Mouse (Mus musculus) frontal cortex, adult (tissue): Measurements from ENCODE around the gene Mgrn1.

Experiments
- ATAC-seq: cut with Nextera tagmentation; 2 replicates; pipeline ENCODE4 v1.9.2; 2017; ENCODE audit warnings: mild to moderate bottlenecking, moderate library complexity, mixed read lengths; ENCODE audit not compliant: low TSS enrichment

The Mgrn1 gene

GRCm38 (mm10) chr16:4885760-4886689, at the start of gene Mgrn1:
Gene Mgrn1, plus strand, starts transcription at chr16:4886249.
- ATAC-seq = peak; percentile 36

GRCm38 (mm10) chr16:4837631-4838030, 48.4 kb upstream of the Mgrn1 start:
- ATAC-seq = peak; percentile 65; the same call in 1 of the 2 replicates

GRCm38 (mm10) chr16:4839552-4839951, 46.5 kb upstream of the Mgrn1 start:
- ATAC-seq = peak; percentile 27; the same call in 1 of the 2 replicates

- no peak for ATAC-seq
Measured at GRCm38 (mm10) chr16:4840231-4840630, 45.8 kb upstream of the Mgrn1 start.

- ATAC-seq = no peak
Measured at GRCm38 (mm10) chr16:4847041-4847440, 39.0 kb upstream of the Mgrn1 start.

GRCm38 (mm10) chr16:4848090-4848489, 38.0 kb upstream of the Mgrn1 start:
- ATAC-seq = no peak

- no peak for ATAC-seq
Measured at GRCm38 (mm10) chr16:4850361-4850760, 35.7 kb upstream of the Mgrn1 start.

- ATAC-seq = no peak
Measured at GRCm38 (mm10) chr16:4850938-4851628, 35.0 kb upstream of the Mgrn1 start.

GRCm38 (mm10) chr16:4855046-4855650, 30.9 kb upstream of the Mgrn1 start:
- no peak for ATAC-seq

GRCm38 (mm10) chr16:4861392-4861791, 24.7 kb upstream of the Mgrn1 start:
- no peak for ATAC-seq

- ATAC-seq = peak; percentile 96
Measured at GRCm38 (mm10) chr16:4862863-4863483, 23.1 kb upstream of the Mgrn1 start.

- ATAC-seq = no peak
Measured at GRCm38 (mm10) chr16:4863742-4864141, 22.3 kb upstream of the Mgrn1 start.

GRCm38 (mm10) chr16:4866101-4866695, 19.9 kb upstream of the Mgrn1 start:
- ATAC-seq = no peak

GRCm38 (mm10) chr16:4870490-4870889, 15.6 kb upstream of the Mgrn1 start:
- no peak for ATAC-seq

GRCm38 (mm10) chr16:4871926-4872325, 14.1 kb upstream of the Mgrn1 start:
- ATAC-seq = no peak

- no peak for ATAC-seq
Measured at GRCm38 (mm10) chr16:4875198-4876032, 10.6 kb upstream of the Mgrn1 start.

GRCm38 (mm10) chr16:4876033-4876680, 9.9 kb upstream of the Mgrn1 start:
- ATAC-seq = no peak

GRCm38 (mm10) chr16:4877195-4877594, 8.9 kb upstream of the Mgrn1 start:
- ATAC-seq = no peak

- ATAC-seq = no peak
Measured at GRCm38 (mm10) chr16:4877701-4878100, 8.3 kb upstream of the Mgrn1 start.
